Mouse (Mus musculus): ENCODE data around the gene Gm3045.

- TF ChIP-seq GATA1 (IDR thresholded peaks at IDR 0.05; ENCODE audit: low read length) (no peak), TAL1 (IDR thresholded peaks at IDR 0.05; ENCODE audit: low read length) (no peak)
These were observed 7.5 kb upstream of the Gm3045 start for GRCm38 (mm10) chr13:56418685-56419483.
